Mouse (Mus musculus): Measurements from ENCODE around the gene Padi6.

Gene Padi6

GRCm38 (mm10) chr4:140747978-140748377 lies 5.5 kb upstream of the Padi6 start:
- no peak for DNase-seq

- DNase-seq = peak; percentile 45
Measured at GRCm38 (mm10) chr4:140744654-140745053, 2.2 kb upstream of the Padi6 start.

GRCm38 (mm10) chr4:140743086-140743485 lies 643 bp upstream of the Padi6 start:
- no peak for DNase-seq

GRCm38 (mm10) chr4:140741401-140741800 lies 1.0 kb downstream of the Padi6 start:
- DNase-seq = peak; percentile 51

GRCm38 (mm10) chr4:140740655-140741054 lies 1.8 kb downstream of the Padi6 start:
- no peak for DNase-seq

- DNase-seq = no peak
Measured at GRCm38 (mm10) chr4:140732871-140733270, 9.6 kb downstream of the Padi6 start.

- no peak for DNase-seq
Measured at GRCm38 (mm10) chr4:140731654-140732053, 10.8 kb downstream of the Padi6 start.

- DNase-seq = no peak
Measured at GRCm38 (mm10) chr4:140726907-140727306, 15.5 kb downstream of the Padi6 start.

GRCm38 (mm10) chr4:140724739-140725138 lies 17.7 kb downstream of the Padi6 start:
- DNase-seq = peak; percentile 56

GRCm38 (mm10) chr4:140723801-140724200 lies 18.6 kb downstream of the Padi6 start:
- no peak for DNase-seq

GRCm38 (mm10) chr4:140723192-140723591 lies 19.3 kb downstream of the Padi6 start:
- DNase-seq = no peak

GRCm38 (mm10) chr4:140722710-140723109 lies 19.7 kb downstream of the Padi6 start:
- no peak for DNase-seq

GRCm38 (mm10) chr4:140721968-140722490 lies 20.4 kb downstream of the Padi6 start:
- DNase-seq = no peak

- no peak for DNase-seq
Measured at GRCm38 (mm10) chr4:140720091-140720490, 22.4 kb downstream of the Padi6 start.

- DNase-seq = no peak
Measured at GRCm38 (mm10) chr4:140718436-140718835, 24.0 kb downstream of the Padi6 start.

- no peak for DNase-seq
Measured at GRCm38 (mm10) chr4:140716994-140717393, 25.4 kb downstream of the Padi6 start.

- DNase-seq = no peak
Measured at GRCm38 (mm10) chr4:140714586-140714985, 27.9 kb downstream of the Padi6 start.

GRCm38 (mm10) chr4:140713480-140714365 lies 28.7 kb downstream of the Padi6 start:
- peak; percentile 98 for DNase-seq

- DNase-seq = no peak
Measured at GRCm38 (mm10) chr4:140711360-140711759, 31.1 kb downstream of the Padi6 start.

GRCm38 (mm10) chr4:140710781-140711180 lies 31.7 kb downstream of the Padi6 start:
- no peak for DNase-seq

- no peak for DNase-seq
Measured at GRCm38 (mm10) chr4:140709617-140710016, 32.8 kb downstream of the Padi6 start.

- no peak for DNase-seq
Measured at GRCm38 (mm10) chr4:140709111-140709510, 33.3 kb downstream of the Padi6 start.

GRCm38 (mm10) chr4:140708297-140708927 lies 34.0 kb downstream of the Padi6 start:
- DNase-seq = no peak

GRCm38 (mm10) chr4:140707615-140708014 lies 34.8 kb downstream of the Padi6 start:
- no peak for DNase-seq

Data from right cerebral cortex, adult 18-20 months (tissue).